Mouse (Mus musculus): ENCODE measurements around the gene Rsph1. TPM values are rescaled to one million over a fixed set of nuclear protein-coding genes. Genes with fewer than 3 reads are reported as not detected.

The Rsph1 gene
- polyA plus RNA-seq, 1 experiment, result not detected

DNA sequence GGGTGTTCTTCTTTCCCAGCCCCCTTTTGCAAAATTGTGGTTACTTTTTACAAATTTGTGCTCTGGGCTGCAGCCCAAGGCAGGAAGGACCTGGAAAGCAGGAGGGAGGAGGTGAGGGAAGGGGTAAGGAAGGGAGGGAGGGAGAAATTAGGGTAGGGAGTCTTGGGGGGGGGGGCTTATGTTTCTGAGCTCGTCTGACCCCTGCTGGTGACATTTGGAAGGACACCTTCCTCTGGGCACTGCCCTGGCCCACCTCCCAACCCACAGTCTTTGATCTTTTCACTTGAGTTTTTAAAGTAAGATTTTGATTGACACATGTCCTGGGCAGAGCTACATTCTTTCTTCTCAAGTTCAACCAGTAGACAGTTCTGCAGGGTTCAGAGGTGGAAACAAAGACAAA is 34.4 kb downstream of the Rsph1 start:
- no peak for TF ChIP-seq POLR2A (IDR thresholded peaks at IDR 0.05; ENCODE audit: borderline replicate concordance, low read depth, low read length)
- no peak for TF ChIP-seq CTCF (IDR thresholded peaks at IDR 0.05; ENCODE audit: low read depth, low read length)
- Histone ChIP-seq H3K4me3 (ENCODE audit: insufficient read depth, low read length) (no peak overlapping the region), H3K27ac (ENCODE audit: insufficient read depth, low read depth, low read length) (no peak overlapping the region), H3K4me1 (ENCODE audit: control insufficient read depth, insufficient read depth, low read length) (peaks cover 6% of the 10 kb centered on the region; the same call in 1 of the 2 replicates)

DNA sequence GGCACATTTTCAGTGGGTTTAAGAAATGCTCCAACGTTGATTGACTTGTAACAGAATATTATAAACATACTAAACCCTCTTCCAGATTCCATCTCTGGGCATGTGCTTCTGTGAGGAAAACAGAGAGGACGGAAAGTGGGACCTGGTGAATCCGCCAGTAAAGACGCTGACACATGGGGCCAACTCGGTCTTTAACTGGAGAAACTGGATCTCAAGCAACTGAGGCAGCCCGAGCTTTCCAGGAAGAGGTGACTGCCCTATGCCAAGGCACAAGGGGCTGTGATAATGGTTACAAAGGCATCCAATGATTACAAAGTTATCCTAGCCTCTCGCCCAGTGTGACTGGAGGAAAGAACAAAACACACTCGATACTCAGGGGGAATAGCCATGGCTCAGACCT is 36.0 kb downstream of the Rsph1 start:
- TF ChIP-seq CTCF (IDR thresholded peaks at IDR 0.05; ENCODE audit: low read depth, low read length) (no peak), POLR2A (IDR thresholded peaks at IDR 0.05; ENCODE audit: borderline replicate concordance, low read depth, low read length) (no peak)
- Histone ChIP-seq H3K4me3 (ENCODE audit: insufficient read depth, low read length) (no peak overlapping the region), H3K27ac (ENCODE audit: insufficient read depth, low read depth, low read length) (no peak overlapping the region), H3K4me1 (ENCODE audit: control insufficient read depth, insufficient read depth, low read length) (peaks cover 6% of the 10 kb centered on the region; the same call in 1 of the 2 replicates)

- TF ChIP-seq CTCF (IDR thresholded peaks at IDR 0.05; ENCODE audit: low read depth, low read length), result no peak
- no peak for TF ChIP-seq POLR2A (IDR thresholded peaks at IDR 0.05; ENCODE audit: borderline replicate concordance, low read depth, low read length)
- no peak overlapping the region for H3K27ac ChIP-seq (ENCODE audit: insufficient read depth, low read depth, low read length)
- no peaks in the 10 kb centered on the region for H3K4me1 ChIP-seq (ENCODE audit: control insufficient read depth, insufficient read depth, low read length)
- no peak overlapping the region for H3K4me3 ChIP-seq (ENCODE audit: insufficient read depth, low read length)
Measured at GRCm38 (mm10) chr17:31238234-31239020, 38.8 kb downstream of the Rsph1 start.

- no peaks in the 10 kb centered on the region for H3K4me1 ChIP-seq (ENCODE audit: control insufficient read depth, insufficient read depth, low read length)
- H3K4me3 ChIP-seq (ENCODE audit: insufficient read depth, low read length), result no peak overlapping the region
- H3K27ac ChIP-seq (ENCODE audit: insufficient read depth, low read depth, low read length), result no peak overlapping the region
- TF ChIP-seq CTCF (IDR thresholded peaks at IDR 0.05; ENCODE audit: low read depth, low read length), result no peak
- TF ChIP-seq POLR2A (IDR thresholded peaks at IDR 0.05; ENCODE audit: borderline replicate concordance, low read depth, low read length), result no peak
Measured at GRCm38 (mm10) chr17:31235915-31236314, 41.3 kb downstream of the Rsph1 start.

DNA sequence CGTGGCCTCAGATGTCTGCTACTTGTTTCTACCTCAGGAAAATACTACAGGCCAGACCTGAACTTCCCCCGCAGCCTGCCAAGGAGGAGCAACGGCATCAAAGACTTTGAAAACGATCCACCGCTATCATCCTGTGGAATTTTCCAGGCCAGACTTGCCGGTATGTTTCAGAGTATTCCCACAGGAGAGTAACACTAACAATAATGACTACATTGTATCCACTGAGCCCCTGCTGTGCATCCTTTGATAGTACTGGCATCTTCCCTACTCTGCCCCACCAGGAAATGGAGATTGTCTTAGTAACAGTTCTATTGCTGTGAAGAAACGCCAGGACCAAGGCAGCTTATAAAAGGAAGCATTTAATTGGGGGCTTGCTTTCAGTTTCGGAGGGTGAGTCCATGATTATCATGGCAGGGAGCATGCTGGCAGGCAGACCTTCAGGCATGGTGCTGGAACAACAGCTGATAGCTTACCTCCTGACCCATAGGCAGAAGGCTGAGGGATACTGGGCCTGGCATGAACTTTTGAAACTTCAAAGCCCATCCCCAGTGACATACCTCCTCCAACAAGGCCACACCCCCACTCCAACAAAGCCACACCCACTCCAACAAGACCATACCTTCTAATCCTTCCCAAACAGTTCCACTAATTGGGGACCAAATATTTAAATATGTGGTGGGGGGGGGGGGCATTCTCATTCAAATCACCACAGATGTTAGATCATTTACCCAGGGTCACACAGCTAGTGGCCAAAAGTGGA is 44.8 kb downstream of the Rsph1 start:
- Histone ChIP-seq H3K4me3 (ENCODE audit: insufficient read depth, low read length) (no peak overlapping the region), H3K27ac (ENCODE audit: insufficient read depth, low read depth, low read length) (no peak overlapping the region), H3K4me1 (ENCODE audit: control insufficient read depth, insufficient read depth, low read length) (no peaks in the 10 kb centered on the region)
- TF ChIP-seq CTCF (IDR thresholded peaks at IDR 0.05; ENCODE audit: low read depth, low read length) (no peak), POLR2A (IDR thresholded peaks at IDR 0.05; ENCODE audit: borderline replicate concordance, low read depth, low read length) (no peak)

- Histone ChIP-seq H3K4me1 (ENCODE audit: control insufficient read depth, insufficient read depth, low read length) (no peaks in the 10 kb centered on the region), H3K4me3 (ENCODE audit: insufficient read depth, low read length) (no peak overlapping the region), H3K27ac (ENCODE audit: insufficient read depth, low read depth, low read length) (no peak overlapping the region)
- TF ChIP-seq POLR2A (IDR thresholded peaks at IDR 0.05; ENCODE audit: borderline replicate concordance, low read depth, low read length) (no peak), CTCF (IDR thresholded peaks at IDR 0.05; ENCODE audit: low read depth, low read length) (no peak)
Measured at GRCm38 (mm10) chr17:31231780-31232179, 45.4 kb downstream of the Rsph1 start.

GRCm38 (mm10) chr17:31226931-31227330 is 50.3 kb downstream of the Rsph1 start:
- Histone ChIP-seq H3K4me3 (ENCODE audit: insufficient read depth, low read length) (no peak overlapping the region), H3K27ac (ENCODE audit: insufficient read depth, low read depth, low read length) (no peak overlapping the region), H3K4me1 (ENCODE audit: control insufficient read depth, insufficient read depth, low read length) (peaks cover 5% of the 10 kb centered on the region)
- no peak for TF ChIP-seq CTCF (IDR thresholded peaks at IDR 0.05; ENCODE audit: low read depth, low read length)
- TF ChIP-seq POLR2A (IDR thresholded peaks at IDR 0.05; ENCODE audit: borderline replicate concordance, low read depth, low read length), result no peak

DNA sequence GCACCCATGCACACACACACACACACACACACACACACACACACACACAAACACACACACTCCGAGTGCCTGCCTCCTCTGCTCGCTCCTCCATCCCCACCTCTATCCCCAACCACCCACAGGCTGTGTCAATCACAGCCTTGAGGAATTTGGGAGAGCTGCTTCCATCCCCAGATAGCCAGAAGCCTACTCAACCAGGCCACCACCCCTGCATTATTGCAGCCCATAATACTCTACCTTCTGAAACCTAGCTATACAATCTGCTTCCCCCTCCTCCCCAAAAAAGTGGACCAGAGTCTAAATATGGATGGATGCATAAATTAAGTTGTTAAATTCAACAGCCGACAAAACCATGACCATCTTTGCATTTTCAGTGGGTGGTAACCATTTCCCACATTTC is 50.8 kb downstream of the Rsph1 start:
- H3K4me3 ChIP-seq (ENCODE audit: insufficient read depth, low read length), result no peak overlapping the region
- H3K4me1 ChIP-seq (ENCODE audit: control insufficient read depth, insufficient read depth, low read length), result peaks cover 5% of the 10 kb centered on the region
- TF ChIP-seq CTCF (IDR thresholded peaks at IDR 0.05; ENCODE audit: low read depth, low read length) (no peak), POLR2A (IDR thresholded peaks at IDR 0.05; ENCODE audit: borderline replicate concordance, low read depth, low read length) (no peak)
- H3K27ac ChIP-seq (ENCODE audit: insufficient read depth, low read depth, low read length), result no peak overlapping the region

GRCm38 (mm10) chr17:31224591-31224990 is 52.6 kb downstream of the Rsph1 start:
- no peak for TF ChIP-seq CTCF (IDR thresholded peaks at IDR 0.05; ENCODE audit: low read depth, low read length)
- no peak for TF ChIP-seq POLR2A (IDR thresholded peaks at IDR 0.05; ENCODE audit: borderline replicate concordance, low read depth, low read length)
- Histone ChIP-seq H3K4me3 (ENCODE audit: insufficient read depth, low read length) (no peak overlapping the region), H3K27ac (ENCODE audit: insufficient read depth, low read depth, low read length) (no peak overlapping the region), H3K4me1 (ENCODE audit: control insufficient read depth, insufficient read depth, low read length) (peaks cover 5% of the 10 kb centered on the region)

- no peak for TF ChIP-seq POLR2A (IDR thresholded peaks at IDR 0.05; ENCODE audit: borderline replicate concordance, low read depth, low read length)
- TF ChIP-seq CTCF (IDR thresholded peaks at IDR 0.05; ENCODE audit: low read depth, low read length), result no peak
- Histone ChIP-seq H3K4me3 (ENCODE audit: insufficient read depth, low read length) (no peak overlapping the region), H3K4me1 (ENCODE audit: control insufficient read depth, insufficient read depth, low read length) (peaks cover 5% of the 10 kb centered on the region), H3K27ac (ENCODE audit: insufficient read depth, low read depth, low read length) (no peak overlapping the region)
Measured at GRCm38 (mm10) chr17:31223835-31224234, 53.3 kb downstream of the Rsph1 start.
